Mouse (Mus musculus) ES-CJ7 (cell line): ENCODE measurements at regions not wholly inside any gene's neighbourhood (a gene's known extent, or its start where the extent isn't known, plus 50 kb on each side); places are given as distances from the start of the nearest gene placed in this dataset.

Experiments
- DNase-seq: peaks from one replicate; pipeline ENCODE4 v3.0.0; 2011; ENCODE audit warnings: low read depth, low spot score

- DNase-seq = no peak
Measured at GRCm38 (mm10) chr6:26490321-26490720, 681.3 kb upstream of the Pot1a start.

DNA sequence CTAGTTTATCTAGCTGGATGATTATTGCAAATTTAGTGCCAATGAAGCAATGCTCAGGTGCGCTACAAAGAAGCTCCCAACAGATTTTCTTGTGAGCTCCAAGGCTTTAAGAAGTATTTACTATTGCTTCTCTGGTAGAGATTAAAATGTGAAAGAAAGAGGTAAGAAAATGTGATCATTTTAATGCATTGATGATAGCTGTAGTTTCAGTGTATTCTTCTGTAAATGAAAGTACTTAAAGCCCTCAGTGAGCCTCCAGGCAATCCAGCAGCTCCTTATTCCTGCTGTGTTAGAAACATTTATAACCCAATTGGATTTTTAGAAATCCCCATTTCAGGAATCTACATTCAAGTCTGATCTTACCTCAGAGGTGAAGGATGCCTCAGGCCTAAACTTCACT lies 675.4 kb upstream of the Pot1a start:
- peak; percentile 25 for DNase-seq

DNA sequence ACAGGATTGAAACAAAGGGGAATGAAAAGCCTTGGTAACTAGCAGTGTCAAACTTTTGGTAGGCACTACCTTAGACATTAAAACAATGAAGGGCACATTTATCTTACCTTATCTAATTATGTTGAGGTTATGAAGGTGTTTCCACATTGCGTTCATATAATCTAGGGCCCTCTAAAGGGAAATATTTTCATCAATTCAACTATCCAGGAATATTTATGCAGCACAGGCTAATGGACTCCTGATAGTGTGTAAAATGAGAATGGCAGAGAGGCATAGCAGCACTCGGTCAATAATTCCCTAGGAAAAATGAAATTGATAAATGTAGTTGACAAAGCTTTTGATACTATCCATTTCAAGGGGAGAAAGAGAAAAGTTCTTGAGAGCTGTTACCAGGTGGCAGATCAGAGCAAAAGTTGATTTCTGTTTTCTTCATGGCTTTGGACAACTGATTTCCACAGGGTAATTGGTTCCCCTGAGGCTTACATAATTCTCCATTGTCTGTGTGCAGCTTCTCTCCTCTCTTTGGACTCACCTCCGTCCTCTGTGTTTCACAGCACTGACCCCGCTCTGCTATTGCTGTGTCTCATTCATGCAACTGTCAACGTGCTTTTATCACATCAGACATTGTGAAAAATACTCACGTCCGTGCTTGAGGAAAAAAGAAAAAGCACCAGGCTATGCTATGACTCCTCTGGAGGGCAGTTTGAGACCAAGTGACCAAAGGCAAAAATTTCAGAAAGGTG lies 632.3 kb upstream of the Pot1a start:
- no peak for DNase-seq

DNA sequence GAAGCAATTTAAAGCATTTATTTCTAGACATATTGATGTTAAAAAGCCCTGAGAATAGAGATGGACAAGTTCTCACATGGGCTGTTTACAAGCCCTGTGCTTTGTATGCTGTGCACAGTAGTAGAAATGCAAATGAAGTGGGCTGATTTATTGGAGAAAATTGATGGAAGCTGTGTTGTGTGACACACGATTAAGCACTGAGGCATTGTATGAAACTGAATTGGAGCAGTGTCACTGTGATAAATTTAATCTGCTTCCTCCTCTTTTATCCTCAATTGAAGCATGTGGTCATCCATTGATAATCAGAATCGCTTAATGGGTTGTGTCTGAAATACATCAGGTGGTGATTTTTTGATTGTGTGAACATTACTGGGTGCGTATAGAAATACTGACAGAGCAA lies 631.4 kb upstream of the Pot1a start:
- no peak for DNase-seq
